8 mouse cellular contexts compared by ENCODE assay signal in genomic region chr10:70287825-70288235, GRCm38 (mm10). TPM values are rescaled to one million over a fixed set of nuclear protein-coding genes. Genes with fewer than 3 reads are reported as not detected.
A peak's percentile ranks its signal among the peaks of the same experiment; 100 is the strongest.
DNase-seq lines count a peak whose midpoint lies in the region; ATAC-seq and TF ChIP-seq lines count a peak whose summit lies in the region.

No protein-coding gene starts in this region.

- H3K9me3 ChIP-seq in heart, postnatal 0 days (replicated peaks; ENCODE audit: control insufficient read depth, low read length), result peaks cover 5% of the 10 kb centered on the region; the same call in 1 of the 2 replicates
- no peaks in the 10 kb centered on the region for H3K9me3 ChIP-seq in midbrain, embryonic 15.5 days

- no peak for TF ChIP-seq CTCF in heart, postnatal 0 days (IDR thresholded peaks at IDR 0.05; ENCODE audit: low read depth)

- H3K9ac ChIP-seq in heart, postnatal 0 days (replicated peaks; ENCODE audit: low read depth, low read length), result no peak overlapping the region
- no peak overlapping the region for H3K9ac ChIP-seq in midbrain, embryonic 15.5 days

- H3K27ac ChIP-seq in heart, postnatal 0 days (ENCODE audit: low read depth), result no peak overlapping the region
- H3K27ac ChIP-seq in midbrain, embryonic 15.5 days, result no peak overlapping the region

- no peaks in the 10 kb centered on the region for H3K27me3 ChIP-seq in heart, postnatal 0 days (ENCODE audit: control insufficient read depth, insufficient read depth, low read length)
- H3K27me3 ChIP-seq in midbrain, embryonic 15.5 days (replicated peaks), result no peaks in the 10 kb centered on the region

- TF ChIP-seq EP300 in heart, postnatal 0 days (IDR thresholded peaks at IDR 0.05; ENCODE audit: low read depth), result no peak

- no peaks in the 10 kb centered on the region for H3K4me1 ChIP-seq in heart, postnatal 0 days (ENCODE audit: control insufficient read depth, insufficient read depth)
- peaks cover 22% of the 10 kb centered on the region for H3K4me1 ChIP-seq in midbrain, embryonic 15.5 days

- WGBS in heart, postnatal 0 days, result 33% methylated on average over 9 of the region's 9 CpGs
- WGBS in midbrain, embryonic 15.5 days, result 34% methylated on average over 9 of the region's 9 CpGs

- DNase-seq in frontal cortex, adult 2 months (ENCODE audit: extremely low spot score in 1 of 2, low spot score in 1 of 2), result no peak
- DNase-seq in adipocyte (ENCODE audit: low spot score), result peak; percentile 62
- no peak for DNase-seq in heart, postnatal 0 days (ENCODE audit: low spot score)
- DNase-seq in kidney, postnatal 4 days, result peak; percentile 35 to 61
- DNase-seq in frontal cortex, postnatal 14 days (ENCODE audit: low spot score in 2 of 2), result no peak

- H3K4me2 ChIP-seq in heart, postnatal 0 days (ENCODE audit: low read depth, low read length), result peak overlapping the region; percentile 29
- no peak overlapping the region for H3K4me2 ChIP-seq in midbrain, embryonic 15.5 days

- no peaks in the 10 kb centered on the region for H3K36me3 ChIP-seq in heart, postnatal 0 days (replicated peaks; ENCODE audit: control insufficient read depth, insufficient read depth, low read length)
- H3K36me3 ChIP-seq in midbrain, embryonic 15.5 days (replicated peaks), result no peaks in the 10 kb centered on the region

- ATAC-seq in frontal cortex, adult (ENCODE audit: low TSS enrichment), result peak; percentile 65
- no peak for ATAC-seq in heart, postnatal 0 days (ENCODE audit: insufficient read depth, low read depth)
- 0 out of 2 replicates have a peak, but pooled peaks have one; percentile 32 for ATAC-seq in midbrain, embryonic 15.5 days (replicated peaks)
- no peak for ATAC-seq in CD4-positive, CD25-positive, alpha-beta regulatory T cell, adult 4 months

- no peak overlapping the region for H3K4me3 ChIP-seq in heart, postnatal 0 days (ENCODE audit: low read depth, low read length)
- H3K4me3 ChIP-seq in midbrain, embryonic 15.5 days, result no peak overlapping the region

RNA-seq across cellular contexts. Expression of gene Slc16a9, which starts 42.9 kb away (rescaled TPM):
- polyA plus RNA-seq in frontal cortex, adult 2 months (2012; rRNA removed), result 2.2 and 2.8 TPM in 2 replicates
- total RNA-seq in heart, postnatal 0 days (2014; rRNA removed; ENCODE audit: low replicate concordance), result 1.6 and 2.0 TPM in 2 replicates
- polyA plus RNA-seq in heart, postnatal 0 days (2015; fragmentation: Nextera tagmentation; extraction: Ambion mirVana), result 0.77 and 0.86 TPM in 2 replicates
- 2.7 and 2.9 TPM in 2 replicates for polyA plus RNA-seq in midbrain, embryonic 15.5 days (2015; fragmentation: Nextera tagmentation; extraction: Ambion mirVana)
- not detected for polyA plus RNA-seq in CD4-positive, CD25-positive, alpha-beta regulatory T cell, adult 4 months (2017; shearing (Covaris generic))

Comparison
In these comparisons a context has a peak if more than half of its experiments do, and no peak if none do; other contexts are left out.
1. ATAC-seq: peak in frontal cortex, adult (single experiment) and midbrain, embryonic 15.5 days (single experiment); none in heart, postnatal 0 days (single experiment) and CD4-positive, CD25-positive, alpha-beta regulatory T cell, adult 4 months (single experiment).
2. DNase-seq: peak in adipocyte (single experiment) and kidney, postnatal 4 days (2 of 2); none in frontal cortex, adult 2 months (0 of 2), heart, postnatal 0 days (single experiment) and frontal cortex, postnatal 14 days (0 of 2).